Mouse (Mus musculus): Measurements from ENCODE around the gene Hmcn2. TPM values are rescaled to one million over a fixed set of nuclear protein-coding genes. Genes with fewer than 3 reads are reported as not detected.

Hmcn2 gene
- total and polyA plus RNA-seq, 3 experiments, result 1.0 to 5.7 (median 2.1) TPM

DNA sequence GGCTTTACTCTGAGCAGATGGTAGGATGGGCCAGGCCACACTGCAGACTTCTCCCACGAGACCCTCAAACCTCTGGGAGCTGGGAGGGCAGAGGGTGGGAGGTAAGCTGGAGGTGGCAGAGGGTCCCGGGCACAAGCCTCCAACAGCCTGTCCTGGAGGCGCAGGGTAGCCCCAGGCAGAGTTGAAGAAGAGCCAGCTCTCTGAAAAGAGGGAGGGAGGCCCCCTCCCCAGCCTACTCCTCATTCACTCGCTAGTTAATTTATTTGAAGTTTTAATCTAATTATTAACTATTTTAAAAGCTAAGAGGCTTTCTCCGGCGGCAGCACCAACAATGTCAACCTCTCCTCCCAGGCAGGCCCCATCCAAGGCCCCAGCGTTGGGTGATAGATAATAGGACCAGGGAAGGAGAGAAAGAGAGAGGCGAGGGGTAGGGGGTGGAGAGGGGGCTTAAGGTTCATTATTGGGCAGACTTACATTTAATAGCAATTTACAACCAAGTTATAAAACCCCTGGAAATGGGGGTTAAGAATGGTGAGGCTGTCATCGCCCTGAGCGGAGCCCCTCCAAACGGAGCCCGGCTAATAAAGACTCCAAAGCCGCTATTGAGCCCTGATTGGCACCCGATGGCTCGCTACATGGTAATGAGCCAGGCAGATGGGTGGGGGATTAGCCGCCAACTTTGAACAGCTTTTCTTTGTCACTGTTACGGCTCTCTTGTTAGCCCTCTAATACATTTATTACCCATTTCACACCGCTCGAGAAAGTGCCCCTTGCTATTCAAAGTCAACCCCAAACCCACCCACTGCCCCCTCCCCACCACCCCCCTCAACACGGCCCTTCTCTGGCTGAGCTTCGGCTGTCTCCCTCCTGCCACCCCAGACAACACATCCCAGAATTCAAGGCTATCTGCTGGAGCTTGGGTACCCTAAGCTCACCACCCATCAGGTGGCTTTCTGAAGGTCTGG, 185.4 kb downstream of the Hmcn2 start:
- Histone ChIP-seq H3K9me3 (replicated peaks; ENCODE audit: low read length) (no peaks in the 10 kb centered on the region), H3K4me2 (ENCODE audit: insufficient read depth, low read depth, poor library complexity, severe bottlenecking) (no peak overlapping the region), H3K4me1 (ENCODE audit: control insufficient read depth in 1 of 2, insufficient read depth in 2 of 2) (peaks cover 5 to 6% of the 10 kb centered on the region in 2 experiments), H3K4me3 (replicated peaks in 1 of 3; ENCODE audit: low read depth in 2 of 3, low read length in 2 of 3, poor library complexity in 1 of 3) (no peak overlapping the region), H3K36me3 (replicated peaks in 1 of 2; ENCODE audit: control insufficient read depth in 1 of 2, insufficient read depth in 1 of 2, low read length in 1 of 2) (peaks cover 8 to 97% of the 10 kb centered on the region in 2 experiments), H3K27me3 (replicated peaks) (no peaks in the 10 kb centered on the region), H3K9ac (ENCODE audit: insufficient read depth, low read depth) (no peak overlapping the region), H3K79me2 (replicated peaks; ENCODE audit: control insufficient read depth, extremely low read depth, insufficient read depth, poor library complexity, severe bottlenecking) (no peaks in the 10 kb centered on the region), H3K27ac (ENCODE audit: insufficient read depth, low read depth) (no peak overlapping the region)
- in situ Hi-C loops (cut with MboI; ENCODE audit: low pct_ligation_motif_present, low pct_unique_long_range_greater_than_20kb, low sequenced_read_pairs) (loop anchor here (25.0 kb wide), 1 partner anchor 288 kb away; no protein-coding TSS in a partner anchor), dilution Hi-C loops (cut with MboI; ENCODE audit: extremely low pct_ligation_motif_present, extremely low pct_unique_long_range_greater_than_20kb, low sequenced_read_pairs) (no loop called here)
- no peak for DNase-seq (ENCODE audit: extremely low read depth)
- TF ChIP-seq MYC (IDR thresholded peaks at IDR 0.05; ENCODE audit: low read depth, low read length) (no peak), TCF12 (IDR thresholded peaks at IDR 0.05; ENCODE audit: low read depth, low read length) (no peak), RCOR1 (conservative IDR thresholded peaks at IDR 0.05; ENCODE audit: low read depth, low read length) (no peak), GABPA (IDR thresholded peaks at IDR 0.05; ENCODE audit: insufficient replicate concordance, low read depth, low read length) (no peak), ZKSCAN1 (IDR thresholded peaks at IDR 0.05; ENCODE audit: borderline replicate concordance, low read depth, low read length) (no peak), USF2 (conservative IDR thresholded peaks at IDR 0.05; ENCODE audit: low read depth, low read length) (no peak), ZNF384 (IDR thresholded peaks at IDR 0.05; ENCODE audit: low read depth, low read length) (no peak), SMC3 (IDR thresholded peaks at IDR 0.05; ENCODE audit: low read depth, low read length) (no peak), MXI1 (IDR thresholded peaks at IDR 0.05; ENCODE audit: low read depth, low read length) (no peak), ZC3H11A (IDR thresholded peaks at IDR 0.05; ENCODE audit: low read depth, low read length) (no peak)

DNA sequence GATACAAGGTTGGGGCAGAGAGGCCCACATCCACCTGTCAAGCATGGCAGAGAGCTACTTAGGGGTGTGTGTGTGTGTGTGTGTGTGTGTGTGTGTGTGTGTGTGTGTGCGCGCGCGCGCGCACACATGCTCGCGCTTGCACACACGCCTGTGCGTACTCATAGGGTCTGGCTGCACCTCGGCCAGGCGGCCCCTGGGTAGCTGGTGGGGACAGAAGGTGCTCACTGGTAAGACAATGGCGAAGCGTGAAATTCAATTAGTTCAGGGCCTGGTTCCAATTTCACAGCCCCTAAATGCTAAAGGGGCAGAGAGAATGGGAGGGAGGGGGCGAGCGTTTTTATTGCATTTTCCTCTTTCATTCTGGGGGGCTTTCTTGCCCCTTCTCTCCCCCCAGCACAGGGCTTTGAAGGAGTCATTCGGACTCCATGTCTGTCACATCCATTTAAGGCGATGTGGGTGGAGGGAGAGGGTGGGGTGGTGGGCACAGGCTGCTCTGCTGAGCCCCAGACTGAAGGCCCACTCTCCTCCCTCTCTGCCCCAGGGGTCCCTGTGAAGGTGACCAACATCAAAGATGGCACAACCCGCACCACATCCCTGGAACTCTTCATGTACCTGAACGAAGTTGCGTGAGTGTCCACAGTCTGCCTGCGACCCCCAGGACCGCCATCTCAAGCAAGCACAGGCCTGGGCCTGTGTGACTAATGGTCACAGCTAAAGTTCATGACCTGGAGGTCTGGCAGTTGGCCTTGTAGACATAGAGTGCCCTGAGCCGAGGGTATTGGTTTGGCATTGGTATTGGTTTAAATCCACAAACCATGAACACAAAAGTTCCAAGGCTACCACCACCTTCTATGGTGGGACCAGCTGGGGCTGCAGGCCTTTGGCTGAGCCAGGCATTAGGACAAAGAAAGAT, 186.3 kb downstream of the Hmcn2 start:
- dilution Hi-C loops (cut with MboI; ENCODE audit: extremely low pct_ligation_motif_present, extremely low pct_unique_long_range_greater_than_20kb, low sequenced_read_pairs) (no loop called here), in situ Hi-C loops (cut with MboI; ENCODE audit: low pct_ligation_motif_present, low pct_unique_long_range_greater_than_20kb, low sequenced_read_pairs) (no loop called here)
- no peaks in the 10 kb centered on the region for H3K9me3 ChIP-seq (replicated peaks; ENCODE audit: low read length)
- no peak overlapping the region for H3K9ac ChIP-seq (ENCODE audit: insufficient read depth, low read depth)
- H3K36me3 ChIP-seq (replicated peaks in 1 of 2; ENCODE audit: control insufficient read depth in 1 of 2, insufficient read depth in 1 of 2, low read length in 1 of 2), result peaks cover 8 to 98% of the 10 kb centered on the region in 2 experiments
- no peaks in the 10 kb centered on the region for H3K27me3 ChIP-seq (replicated peaks)
- no peak overlapping the region for H3K27ac ChIP-seq (ENCODE audit: insufficient read depth, low read depth)
- H3K4me3 ChIP-seq (replicated peaks in 1 of 3; ENCODE audit: low read depth in 2 of 3, low read length in 2 of 3, poor library complexity in 1 of 3), result no peak overlapping the region
- H3K4me1 ChIP-seq (ENCODE audit: control insufficient read depth in 1 of 2, insufficient read depth in 2 of 2), result no peaks in the 10 kb centered on the region
- TF ChIP-seq TBP (conservative IDR thresholded peaks at IDR 0.05; ENCODE audit: low read depth, low read length), result no peak
- no peak for TF ChIP-seq JUND (conservative IDR thresholded peaks at IDR 0.05; ENCODE audit: low read depth, low read length)
- no peak for TF ChIP-seq CTCF (conservative IDR thresholded peaks at IDR 0.05 in 1 of 2, IDR thresholded peaks at IDR 0.05 in 1 of 2; ENCODE audit: low read depth in 2 of 2, low read length in 2 of 2)
- no peak for TF ChIP-seq ZNF384 (IDR thresholded peaks at IDR 0.05; ENCODE audit: low read depth, low read length)
- TF ChIP-seq PAX5 (IDR thresholded peaks at IDR 0.05; ENCODE audit: low read length), result no peak
- TF ChIP-seq ZMIZ1 (IDR thresholded peaks at IDR 0.05; ENCODE audit: low read depth, low read length), result no peak
- DNase-seq (ENCODE audit: extremely low read depth), result no peak
- no peak overlapping the region for H3K4me2 ChIP-seq (ENCODE audit: insufficient read depth, low read depth, poor library complexity, severe bottlenecking)
- no peaks in the 10 kb centered on the region for H3K79me2 ChIP-seq (replicated peaks; ENCODE audit: control insufficient read depth, extremely low read depth, insufficient read depth, poor library complexity, severe bottlenecking)
